Mouse (Mus musculus): ENCODE data around the gene Gm5965.
"Not testable (repeated sequence)": the region's sequence is repeated elsewhere in the genome, so short reads cannot be mapped to it uniquely, and the experiment has no call there.

The Gm5965 gene

DNA sequence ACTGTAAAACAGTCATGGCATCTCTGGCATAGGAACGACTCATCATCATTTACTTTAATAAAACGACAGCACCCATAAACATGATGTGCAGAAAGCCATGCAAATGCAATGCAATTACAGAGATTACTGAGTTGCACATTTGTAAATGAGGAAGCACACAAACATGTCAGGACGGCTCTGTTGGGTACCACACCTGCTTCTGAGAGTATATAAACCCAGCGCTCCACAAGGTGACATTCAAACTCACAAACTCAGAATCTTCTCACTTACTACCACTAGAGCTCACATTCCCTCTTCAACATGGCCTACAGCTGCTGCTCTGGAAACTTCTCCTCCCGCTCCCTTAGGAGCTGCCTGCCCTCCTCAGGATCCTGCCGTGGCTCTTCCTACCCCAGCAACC lies at the start of gene Gm5965:
Gene Gm5965, plus strand, starts transcription at position 301 of the 400 bp plus-strand sequence.
- in situ Hi-C loops (cut with MseI, MboI): no loop called here

DNA sequence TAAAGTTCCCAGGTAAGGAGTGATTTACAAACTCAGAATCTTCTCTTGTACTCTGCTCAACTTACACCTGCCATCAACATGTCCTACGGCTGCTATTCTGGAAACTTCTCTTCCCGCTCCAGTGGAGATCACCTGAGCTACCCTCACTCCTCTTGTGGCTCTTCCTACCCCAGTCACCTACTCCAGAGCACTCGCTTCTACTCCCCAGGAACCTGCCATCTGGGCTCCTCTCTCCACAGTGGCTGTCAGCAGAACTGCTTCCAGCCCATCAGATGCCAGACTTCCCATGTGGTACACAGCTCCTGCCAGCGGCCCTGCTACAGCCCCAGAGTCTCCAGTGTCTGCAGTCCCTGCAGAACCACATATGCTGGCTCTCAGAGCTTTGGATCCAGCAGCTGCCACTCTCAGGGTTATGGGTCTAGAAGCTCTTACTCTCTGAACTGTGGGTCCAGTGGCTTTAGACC lies 48.9 kb upstream of the Gm5965 start, which contains the start of gene Krtap13-1:
Gene Krtap13-1, plus strand, starts transcription at position 51 of the 464 bp plus-strand sequence.
- in situ Hi-C loops (cut with MseI, MboI): no loop called here

DNA sequence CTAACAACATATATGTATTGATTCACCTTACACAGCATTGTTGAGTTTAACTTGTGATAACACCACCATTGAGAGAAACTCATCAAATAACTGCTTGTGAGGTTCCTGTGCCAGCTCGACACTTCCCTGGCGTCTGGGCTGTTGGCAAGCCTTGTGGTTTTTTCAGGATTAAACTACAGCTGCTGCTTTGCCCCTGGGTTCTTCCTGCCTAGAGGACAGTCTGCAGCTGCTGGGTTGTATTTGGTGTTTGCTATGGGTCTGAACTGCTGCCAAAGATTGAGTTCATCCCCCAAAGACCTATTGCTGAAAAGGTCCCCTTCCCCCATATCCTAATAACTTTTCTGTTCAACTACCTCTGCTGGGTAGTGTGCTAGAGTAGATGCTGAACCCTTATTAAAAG lies 42.3 kb upstream of the Gm5965 start:
- in situ Hi-C loops (cut with MseI, MboI): no loop called here

DNA sequence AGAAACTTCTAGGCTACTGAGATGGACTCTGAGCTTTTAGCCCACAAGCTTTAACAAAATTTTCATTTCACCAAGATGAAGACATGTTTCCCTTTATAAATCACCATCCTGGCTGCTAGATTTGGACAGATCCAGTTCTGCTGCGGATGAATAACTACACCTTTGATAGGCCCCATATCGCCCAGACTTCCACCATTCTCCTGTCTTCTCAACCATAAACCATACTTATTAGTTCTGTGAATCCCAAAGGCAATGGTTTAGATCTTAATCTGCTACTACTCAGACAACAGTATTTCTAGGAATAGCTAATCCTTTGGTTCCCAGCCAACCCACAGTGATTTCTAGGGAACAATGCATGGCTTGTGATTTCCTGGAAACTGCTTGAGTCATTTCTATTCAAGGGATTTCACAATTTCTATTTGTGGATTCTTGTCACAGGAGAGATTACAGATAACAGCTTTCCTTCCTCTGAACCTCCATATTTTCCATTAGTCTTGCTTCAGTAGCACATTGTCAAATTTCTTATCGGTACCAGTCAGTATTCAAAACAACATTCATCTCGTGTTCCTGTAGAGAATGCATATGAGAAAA lies 32.9 kb upstream of the Gm5965 start:
- in situ Hi-C loops (cut with MseI, MboI): no loop called here

DNA sequence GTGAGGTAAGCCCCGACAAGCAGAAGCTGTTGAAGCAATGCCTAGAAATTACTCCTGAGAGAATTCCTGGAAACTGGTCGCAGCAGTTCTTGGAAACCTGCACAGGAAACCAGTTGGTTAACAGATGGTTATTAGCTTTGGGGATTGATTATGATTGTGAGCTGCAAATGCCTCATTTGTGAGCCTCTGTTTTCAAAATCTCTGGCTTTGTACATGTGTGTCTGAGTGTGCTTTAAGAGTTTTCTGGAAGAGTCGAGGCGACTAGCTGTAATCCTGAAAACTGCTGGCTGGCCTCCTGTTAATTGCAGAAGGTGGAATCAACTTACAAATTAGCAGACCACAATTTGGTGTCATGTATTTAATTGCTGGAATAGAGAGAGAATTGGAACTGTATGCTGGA lies 29.8 kb upstream of the Gm5965 start:
- in situ Hi-C loops (cut with MseI, MboI): no loop called here

DNA sequence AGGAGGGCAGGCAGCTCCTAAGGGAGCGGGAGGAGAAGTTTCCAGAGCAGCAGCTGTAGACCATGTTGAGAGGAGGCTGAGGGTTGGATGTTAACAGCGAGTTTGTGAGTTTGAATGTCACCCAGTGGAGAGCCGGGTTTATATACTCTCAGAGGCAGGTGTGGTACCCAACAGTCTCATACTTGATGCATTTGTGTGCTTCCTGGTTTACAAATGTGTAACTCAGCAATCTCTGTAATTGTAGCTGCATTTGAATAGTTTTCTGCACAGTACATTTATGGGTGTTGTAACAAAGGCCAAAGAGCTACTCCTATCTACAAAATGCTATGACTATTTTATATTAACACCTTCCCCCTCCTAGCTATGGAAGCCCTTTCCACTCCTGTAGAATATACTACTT lies 26.2 kb upstream of the Gm5965 start, which contains the start of gene Krtap13:
Gene Krtap13, minus strand, starts transcription at position 101 of the 400 bp plus-strand sequence.
- in situ Hi-C loops (cut with MseI, MboI): not testable (repeated sequence)

DNA sequence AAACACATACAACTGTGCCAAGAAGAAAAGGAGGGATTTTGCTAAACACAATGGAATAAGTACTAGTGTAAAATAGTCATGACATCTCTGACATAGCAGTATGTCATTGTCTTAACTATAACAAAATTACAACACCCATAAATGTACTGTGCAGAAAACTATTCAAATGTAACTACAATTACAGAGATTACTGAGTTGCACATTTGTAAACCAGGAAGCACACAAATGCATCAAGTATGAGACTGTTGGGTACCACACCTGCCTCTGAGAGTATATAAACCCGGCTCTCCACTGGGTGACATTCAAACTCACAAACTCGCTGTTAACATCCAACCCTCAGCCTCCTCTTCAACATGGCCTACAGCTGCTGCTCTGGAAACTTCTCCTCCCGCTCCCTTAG lies 19.1 kb upstream of the Gm5965 start, which contains the start of gene 2310034C09Rik:
Gene 2310034C09Rik, plus strand, starts transcription at position 301 of the 400 bp plus-strand sequence.
- in situ Hi-C loops (cut with MseI, MboI): not testable (repeated sequence)

DNA sequence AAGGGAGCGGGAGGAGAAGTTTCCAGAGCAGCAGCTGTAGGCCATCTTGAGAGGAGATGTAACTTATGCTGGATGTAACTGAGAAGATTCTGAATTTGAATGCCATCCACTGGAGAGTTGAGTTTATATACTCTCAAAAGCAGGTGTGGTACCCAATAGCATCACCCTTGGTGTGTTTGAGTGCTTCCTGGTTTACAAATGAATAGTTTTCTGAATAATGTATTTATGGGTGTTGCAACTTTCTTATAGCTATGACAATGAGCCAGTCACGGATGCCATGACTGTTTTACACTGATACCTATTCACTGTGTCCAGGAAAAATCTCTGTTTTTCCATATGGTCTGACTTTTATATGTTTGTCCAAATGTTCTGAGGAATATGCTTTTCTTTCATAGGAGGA lies 3.6 kb upstream of the Gm5965 start, which contains the start of gene 2310057N15Rik:
Gene 2310057N15Rik, minus strand, starts transcription at position 101 of the 400 bp plus-strand sequence.
- in situ Hi-C loops (cut with MseI, MboI): no loop called here

DNA sequence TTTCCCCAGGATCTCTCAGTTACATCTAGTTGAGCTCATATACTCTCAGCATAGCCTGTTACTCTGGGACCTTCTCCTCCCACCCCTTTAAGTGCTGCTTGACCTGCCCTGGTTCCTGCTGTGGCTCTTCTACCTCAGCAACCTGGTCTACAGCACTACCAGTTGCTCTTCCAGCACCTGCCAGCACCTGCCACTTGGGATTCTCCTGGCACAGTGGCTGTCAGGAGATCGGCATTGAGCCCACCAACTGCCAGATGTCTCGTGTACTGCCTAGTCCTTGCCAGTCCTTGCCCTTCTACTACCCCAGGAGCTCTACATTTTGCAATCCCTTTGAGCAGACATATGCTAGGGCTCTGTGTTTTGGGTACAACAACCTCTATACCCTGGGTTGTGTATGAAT lies 9.1 kb downstream of the Gm5965 start:
- in situ Hi-C loops (cut with MseI, MboI): no loop called here

DNA sequence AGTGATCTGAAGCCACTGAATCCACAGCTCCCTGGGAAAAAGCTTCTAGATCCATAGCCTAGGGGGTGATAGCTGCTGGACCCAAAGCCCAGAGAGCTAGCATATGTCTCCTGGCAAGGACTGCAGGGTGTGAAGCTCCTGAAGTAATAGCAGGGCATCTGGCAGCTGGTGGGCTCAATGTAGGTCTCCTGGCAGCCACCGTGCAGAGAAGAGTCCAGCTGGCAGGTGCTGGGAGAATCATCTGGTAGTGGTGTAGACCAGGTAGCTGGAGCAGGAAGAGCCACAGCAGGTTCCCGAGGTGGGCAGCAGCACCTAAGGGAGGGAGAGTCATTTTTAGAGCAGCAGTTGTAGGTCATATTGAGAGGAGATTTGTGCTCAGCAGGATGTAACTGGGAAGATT lies 34.1 kb downstream of the Gm5965 start, which contains the start of gene Gm20741:
Gene Gm20741, minus strand, starts transcription at position 394 of the 400 bp plus-strand sequence.
- in situ Hi-C loops (cut with MseI, MboI): no loop called here

DNA sequence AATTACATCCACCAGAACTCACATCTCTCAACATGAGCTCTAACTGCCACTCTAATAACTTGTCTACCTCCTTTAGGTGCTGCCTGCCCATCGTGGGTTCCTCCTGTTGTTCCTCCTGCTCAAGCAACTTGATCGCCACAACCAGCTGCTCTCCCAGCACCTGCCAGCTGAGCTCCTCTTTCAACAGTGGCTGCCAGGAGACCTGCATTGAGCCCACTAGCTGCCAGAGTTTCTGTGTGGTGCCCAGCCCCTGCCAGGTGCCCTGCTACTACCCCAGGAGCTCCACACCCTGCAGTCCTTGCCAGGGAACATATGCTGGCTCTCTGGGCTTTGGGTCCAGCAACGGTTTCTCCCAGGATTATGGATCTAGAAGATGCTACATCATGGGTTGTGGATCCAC lies 42.4 kb downstream of the Gm5965 start, which contains the start of gene Krtap15:
Gene Krtap15, plus strand, starts transcription at position 150 of the 400 bp plus-strand sequence.
- in situ Hi-C loops (cut with MseI, MboI): no loop called here

DNA sequence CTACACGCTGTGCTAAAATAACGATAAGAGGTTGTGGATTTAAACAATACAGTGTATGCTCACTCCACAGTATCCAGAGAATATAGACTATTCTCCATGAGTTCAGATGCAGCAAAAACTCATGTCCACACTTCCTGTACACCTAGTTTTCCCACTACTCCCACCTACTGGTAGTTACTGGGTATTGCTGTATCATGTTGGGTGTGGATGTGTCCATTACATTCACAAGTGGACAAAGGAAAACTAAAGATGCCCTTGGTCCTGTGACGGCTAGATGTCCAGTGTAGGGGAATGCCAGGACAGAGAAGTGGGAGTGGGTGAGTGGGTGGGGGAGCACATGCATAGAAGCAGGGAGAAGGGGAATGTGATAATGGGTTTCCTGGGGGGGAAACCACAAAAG lies 46.0 kb downstream of the Gm5965 start:
- in situ Hi-C loops (cut with MseI, MboI): no loop called here

DNA sequence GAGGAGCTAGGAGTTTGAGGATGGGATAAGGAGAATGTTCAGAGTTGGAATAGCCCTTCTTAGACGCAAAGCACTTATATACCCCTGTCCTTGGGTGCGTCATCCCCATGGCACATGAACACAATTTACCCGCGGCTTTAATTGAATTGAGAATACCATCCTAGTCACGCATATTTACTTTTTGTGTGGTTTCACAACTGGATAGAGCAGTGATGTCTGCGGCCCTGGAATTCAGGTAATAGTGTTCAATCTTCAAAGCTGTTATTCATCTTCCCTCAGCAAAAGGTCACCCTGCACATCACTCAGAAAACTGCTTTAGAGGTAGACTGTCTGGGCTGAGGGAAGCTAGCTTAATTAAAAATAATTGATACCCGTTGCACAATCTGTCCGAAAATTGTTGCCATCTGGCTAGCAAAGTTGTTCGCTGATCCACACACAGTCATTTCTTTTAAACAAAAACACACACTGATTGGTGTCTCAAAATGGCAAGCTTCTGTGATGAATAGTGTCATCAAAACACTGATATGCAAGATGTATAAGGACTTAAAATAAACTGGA lies 48.5 kb downstream of the Gm5965 start, which contains the start of gene Krtap14:
Gene Krtap14, minus strand, starts transcription at position 51 of the 558 bp plus-strand sequence.
- in situ Hi-C loops (cut with MseI, MboI): no loop called here

DNA sequence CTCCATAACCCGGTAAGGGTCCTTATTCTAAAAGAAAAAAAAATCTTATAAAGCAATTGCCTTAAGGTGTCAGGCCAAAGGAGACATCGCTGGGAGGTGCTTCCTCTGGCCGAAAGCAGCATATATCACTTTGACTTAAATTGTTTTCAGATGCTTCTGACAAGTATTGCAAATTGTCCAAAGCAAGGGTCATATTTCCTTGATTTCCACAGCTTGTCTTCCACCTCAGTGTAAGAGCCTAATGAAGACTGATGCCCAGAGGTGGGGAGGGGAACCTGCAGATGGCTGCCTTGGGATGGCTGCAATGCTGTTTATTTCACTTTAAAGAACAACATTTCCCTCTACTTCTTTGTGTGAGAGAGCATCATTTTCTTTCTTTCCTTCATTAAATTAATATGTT lies 49.3 kb downstream of the Gm5965 start:
- in situ Hi-C loops (cut with MseI, MboI): no loop called here
